Mouse (Mus musculus) brain, embryonic 14.5 days (tissue): Measurements from ENCODE around the gene Msantd2. TPM values are rescaled to one million over a fixed set of nuclear protein-coding genes. Genes with fewer than 3 reads are reported as not detected.
A peak's percentile ranks its signal among the peaks of the same experiment; 100 is the strongest.

Experiments
- DNase-seq: peaks from one replicate; pipeline ENCODE4 v3.0.0-alpha.2; 2011; ENCODE audit warnings: low read depth
- CTCF ChIP-seq: fragments of 200-500 bp; IDR thresholded peaks from 2 replicates; pipeline ENCODE4 v1.5.1; 2012; ENCODE audit warnings: inconsistent platforms, mild to moderate bottlenecking, moderate library complexity, borderline replicate concordance; ENCODE audit not compliant: insufficient read depth, insufficient read length; ENCODE audit errors: extremely low read depth
- POLR2A ChIP-seq: fragments of 200-500 bp; IDR thresholded peaks from 2 replicates; pipeline ENCODE4 v1.6.1; 2012; ENCODE audit warnings: mild to moderate bottlenecking, inconsistent platforms, borderline replicate concordance; ENCODE audit not compliant: poor library complexity, insufficient read depth, insufficient read length, severe bottlenecking; ENCODE audit errors: extremely low read depth
- polyA plus RNA-seq: library from polyadenylated mRNA; depleted of rRNA; stranded (reverse); fragments of >200 nt; gene quantifications from 2 replicates; pipeline ENCODE4 v1.2.3, GENCODE M21; 2012

Gene Msantd2
- polyA plus RNA-seq, 1 experiment, result 72.6 TPM

DNA sequence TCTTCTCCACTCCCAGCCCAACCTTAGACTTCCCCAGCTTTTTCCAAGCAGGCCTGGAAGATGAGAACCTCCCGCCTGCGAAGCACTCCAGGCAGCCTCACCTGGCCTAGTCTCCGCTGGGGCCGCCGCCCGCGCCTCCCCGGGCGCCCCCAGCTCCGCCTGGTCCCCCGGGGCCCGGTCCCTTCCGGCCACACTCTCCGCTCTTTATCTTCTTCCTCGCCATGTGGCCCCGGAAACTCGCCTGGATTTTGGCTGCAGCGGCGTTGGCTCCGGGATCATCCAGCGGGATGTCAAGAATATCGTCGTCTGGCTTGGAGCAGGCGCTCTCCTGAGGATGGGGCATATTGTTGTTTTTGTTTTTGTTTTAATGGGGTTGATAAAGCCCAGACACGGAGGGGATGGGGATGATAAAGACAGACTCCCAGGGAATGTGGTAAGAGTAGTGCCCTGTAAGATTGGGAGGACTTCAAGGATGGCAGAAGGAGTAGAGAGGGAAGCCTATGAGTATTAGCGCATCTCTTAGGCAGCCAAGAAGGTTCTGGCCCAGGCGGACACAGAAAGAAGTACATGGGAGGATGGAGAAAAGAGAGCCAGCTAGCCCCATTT is 56.8 kb downstream of the Msantd2 start:
- DNase-seq, result no peak

DNA sequence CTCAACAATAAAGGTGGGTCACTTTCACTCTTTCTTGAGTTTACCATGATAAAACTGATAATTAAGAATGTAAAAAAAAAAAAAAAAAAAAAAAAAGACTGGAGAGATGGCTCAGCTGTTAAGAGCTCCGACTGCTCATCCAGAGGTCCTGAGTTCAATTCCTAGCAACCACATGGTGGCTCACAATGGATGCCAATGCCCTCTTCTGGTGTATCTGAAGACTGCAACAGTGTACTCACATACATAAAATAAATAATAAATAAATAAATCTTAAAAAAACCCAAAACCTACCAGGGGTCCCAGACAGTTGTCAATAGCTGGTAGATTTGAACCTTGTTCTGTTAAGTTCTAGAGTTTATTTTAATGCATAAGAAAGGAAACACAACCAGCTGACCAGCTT is 57.8 kb downstream of the Msantd2 start:
- no peak for TF ChIP-seq CTCF
- no peak for TF ChIP-seq POLR2A
- DNase-seq, result no peak

More for the DNA sequence above, 56.8 kb downstream of the Msantd2 start:
- TF ChIP-seq POLR2A (no peak), CTCF (no peak)

DNA sequence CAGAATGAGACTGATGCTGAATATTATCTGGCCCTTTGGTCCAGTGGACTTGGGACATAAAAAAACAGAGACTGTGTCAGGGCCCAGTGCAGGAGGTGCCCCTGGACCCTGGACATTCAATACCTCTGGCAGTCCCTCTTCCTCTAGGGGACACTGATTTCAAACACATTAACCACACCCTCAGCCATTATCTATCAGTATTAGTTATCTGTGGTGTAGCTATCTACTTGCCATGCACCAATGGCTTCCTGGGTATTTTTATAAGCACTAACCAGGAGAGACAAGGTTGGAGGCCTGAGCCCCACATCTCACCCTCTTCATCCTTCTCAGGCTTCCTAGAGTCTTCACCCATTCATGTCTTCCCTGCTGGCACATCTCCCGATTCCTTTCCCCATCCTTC is 61.3 kb downstream of the Msantd2 start:
- TF ChIP-seq POLR2A (no peak), CTCF (no peak)
- DNase-seq, result no peak

DNA sequence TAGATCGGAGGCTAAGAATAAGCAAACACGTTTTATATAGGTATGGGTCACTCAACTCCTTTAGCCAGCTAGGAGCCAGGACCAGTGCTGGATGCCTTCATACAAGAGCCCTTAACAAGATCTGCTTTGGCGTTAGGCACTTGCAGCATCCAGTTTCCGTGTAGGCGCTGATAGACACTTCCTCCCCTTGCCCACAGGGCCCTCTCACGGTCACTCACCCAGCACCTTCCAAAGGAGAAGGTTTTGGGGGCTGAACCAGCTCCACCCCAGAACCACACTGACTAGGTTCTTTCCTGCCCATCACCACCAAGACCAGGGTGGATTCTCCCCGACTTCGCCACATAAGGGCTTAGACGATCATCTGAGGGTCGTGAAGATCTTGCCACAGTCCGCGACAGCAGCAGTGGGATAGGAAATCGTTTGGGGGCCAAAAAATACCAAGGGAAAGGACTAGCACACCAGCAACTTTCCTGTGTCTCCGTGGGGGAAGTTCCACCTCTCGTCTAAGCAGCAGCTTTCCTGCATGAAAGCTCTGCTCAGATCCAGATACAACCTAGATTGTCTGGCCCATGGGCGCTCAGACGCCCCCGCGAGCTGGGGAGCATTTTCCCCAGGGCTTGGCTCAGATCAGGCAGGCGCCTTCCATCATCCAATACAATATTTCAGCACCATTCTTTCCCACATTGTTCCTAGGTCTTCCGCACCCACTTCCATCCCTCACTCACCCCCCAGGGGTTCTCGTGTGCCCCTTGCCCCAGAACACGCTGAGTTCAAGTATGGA is 62.8 kb downstream of the Msantd2 start:
- TF ChIP-seq CTCF, result no peak
- no peak for TF ChIP-seq POLR2A
- DNase-seq, result no peak

DNA sequence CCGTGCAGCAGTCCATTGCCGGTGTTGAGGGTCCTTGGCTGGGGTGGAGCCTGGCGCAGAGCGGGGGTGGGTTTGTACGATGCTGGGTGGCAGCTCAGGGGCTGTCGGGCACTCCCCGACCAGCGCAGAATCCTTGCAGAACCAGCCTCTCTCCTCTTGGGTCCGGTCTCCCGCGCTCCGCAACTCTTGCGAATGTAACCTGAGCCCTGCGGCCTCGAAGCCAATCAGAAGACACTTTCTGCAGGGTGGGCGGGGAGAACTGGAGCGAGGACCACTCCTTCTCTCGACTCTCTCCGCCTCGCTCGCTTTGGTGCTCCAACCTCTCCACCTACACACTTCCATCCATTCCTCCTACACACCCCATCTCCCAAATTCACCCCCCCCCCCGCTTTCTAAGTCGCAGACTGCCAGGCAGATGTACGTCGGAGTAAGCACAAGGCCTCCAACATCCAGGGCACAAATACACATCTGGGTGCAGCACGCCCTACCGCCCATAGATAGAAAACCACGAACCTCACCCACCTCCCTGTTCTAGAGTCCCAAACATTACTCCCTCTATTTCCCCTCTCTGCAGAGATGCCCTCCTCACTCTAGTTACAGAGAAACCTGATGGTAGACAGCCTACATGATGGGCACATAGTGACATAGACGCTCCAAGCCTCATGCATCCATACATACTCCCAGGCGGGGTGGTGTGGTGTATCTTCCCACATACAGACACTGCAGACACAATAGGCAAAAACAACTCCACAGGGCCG is 63.6 kb downstream of the Msantd2 start, which contains the start of gene Nrgn:
Gene Nrgn (minus strand): TSS at position 369 of the 758 bp plus-strand sequence.
- TF ChIP-seq CTCF (no peak), POLR2A (no peak)
- DNase-seq, result peak; percentile 94

- no peak for DNase-seq
- no peak for TF ChIP-seq CTCF
Observed at GRCm38 (mm10) chr9:37554279-37554678, 65.2 kb downstream of the Msantd2 start.

- TF ChIP-seq CTCF (no peak), POLR2A (no peak)
- no peak for DNase-seq
Observed at GRCm38 (mm10) chr9:37554838-37555748, 66.0 kb downstream of the Msantd2 start, which contains the start of gene Siae. Gene Siae, plus strand, starts transcription at chr9:37555698.

- no peak for DNase-seq
Observed at GRCm38 (mm10) chr9:37556366-37556765, 67.2 kb downstream of the Msantd2 start.

GRCm38 (mm10) chr9:37560617-37561016 is 71.5 kb downstream of the Msantd2 start:
- DNase-seq, result no peak
- TF ChIP-seq CTCF, result no peak
- TF ChIP-seq POLR2A, result no peak

More at GRCm38 (mm10) chr9:37556366-37556765, 67.2 kb downstream of the Msantd2 start:
- TF ChIP-seq POLR2A, result no peak
- TF ChIP-seq CTCF, result no peak

- no peak for DNase-seq
- TF ChIP-seq CTCF, result no peak
- TF ChIP-seq POLR2A, result no peak
Observed at GRCm38 (mm10) chr9:37563805-37564204, 74.7 kb downstream of the Msantd2 start.
